Mouse (Mus musculus) splenic B cell, adult 2 months (primary cell): ENCODE results near the gene Tarsl2.

Source experiments
- DNase-seq: peaks from one replicate; pipeline ENCODE4 v3.0.0-alpha.2; 2011; ENCODE audit warnings: low read depth, low spot score
- H3K27me3 ChIP-seq: 2 replicates; pipeline ENCODE4 v1.6.1; 2012; ENCODE audit warnings: mild to moderate bottlenecking, low read length, moderate library complexity, mixed read lengths; ENCODE audit not compliant: control insufficient read depth, poor library complexity, insufficient read depth, severe bottlenecking
- H3K36me3 ChIP-seq: 2 replicates; pipeline ENCODE4 v1.6.1; 2012; ENCODE audit warnings: mild to moderate bottlenecking, low read length, moderate library complexity, mixed read lengths; ENCODE audit not compliant: control insufficient read depth, poor library complexity, insufficient read depth, severe bottlenecking

Gene Tarsl2

GRCm38 (mm10) chr7:65638170-65638770 is 6.4 kb upstream of the Tarsl2 start:
- Histone ChIP-seq H3K36me3 (no peaks in the 10 kb centered on the region), H3K27me3 (no peaks in the 10 kb centered on the region)
- DNase-seq, result no peak

- no peak for DNase-seq
- no peaks in the 10 kb centered on the region for H3K27me3 ChIP-seq
These were observed 4.8 kb upstream of the Tarsl2 start for GRCm38 (mm10) chr7:65639821-65640382.

GRCm38 (mm10) chr7:65640672-65641071 is 4.0 kb upstream of the Tarsl2 start:
- H3K27me3 ChIP-seq, result no peaks in the 10 kb centered on the region
- no peak for DNase-seq

More at GRCm38 (mm10) chr7:65639821-65640382, 4.8 kb upstream of the Tarsl2 start:
- no peaks in the 10 kb centered on the region for H3K36me3 ChIP-seq

GRCm38 (mm10) chr7:65642371-65643304 is 2.1 kb upstream of the Tarsl2 start:
- no peaks in the 10 kb centered on the region for H3K27me3 ChIP-seq
- peak; percentile 35 for DNase-seq
- H3K36me3 ChIP-seq, result no peaks in the 10 kb centered on the region

More at GRCm38 (mm10) chr7:65640672-65641071, 4.0 kb upstream of the Tarsl2 start:
- no peaks in the 10 kb centered on the region for H3K36me3 ChIP-seq

- Histone ChIP-seq H3K27me3 (no peaks in the 10 kb centered on the region), H3K36me3 (no peaks in the 10 kb centered on the region)
- peak; percentile 6 for DNase-seq
These were observed 757 bp upstream of the Tarsl2 start for GRCm38 (mm10) chr7:65643861-65644421.

- DNase-seq, result no peak
- Histone ChIP-seq H3K27me3 (no peaks in the 10 kb centered on the region), H3K36me3 (no peaks in the 10 kb centered on the region)
These were observed 1.3 kb downstream of the Tarsl2 start for GRCm38 (mm10) chr7:65645996-65646395.

GRCm38 (mm10) chr7:65650662-65651061 is 6.0 kb downstream of the Tarsl2 start:
- Histone ChIP-seq H3K36me3 (no peaks in the 10 kb centered on the region; the same call in 1 of the 2 replicates), H3K27me3 (no peaks in the 10 kb centered on the region)
- DNase-seq, result no peak

GRCm38 (mm10) chr7:65657490-65658120 is 12.9 kb downstream of the Tarsl2 start:
- H3K27me3 ChIP-seq, result no peaks in the 10 kb centered on the region
- no peak for DNase-seq

GRCm38 (mm10) chr7:65663225-65663790 is 18.6 kb downstream of the Tarsl2 start:
- H3K36me3 ChIP-seq, result no peaks in the 10 kb centered on the region
- no peak for DNase-seq
- no peaks in the 10 kb centered on the region for H3K27me3 ChIP-seq

More at GRCm38 (mm10) chr7:65657490-65658120, 12.9 kb downstream of the Tarsl2 start:
- no peaks in the 10 kb centered on the region; the same call in 1 of the 2 replicates for H3K36me3 ChIP-seq

- Histone ChIP-seq H3K27me3 (no peaks in the 10 kb centered on the region), H3K36me3 (no peaks in the 10 kb centered on the region)
- no peak for DNase-seq
These were observed 19.2 kb downstream of the Tarsl2 start for GRCm38 (mm10) chr7:65663886-65664285.

- Histone ChIP-seq H3K27me3 (no peaks in the 10 kb centered on the region), H3K36me3 (no peaks in the 10 kb centered on the region)
- DNase-seq, result no peak
These were observed 22.8 kb downstream of the Tarsl2 start for GRCm38 (mm10) chr7:65667491-65667890.

GRCm38 (mm10) chr7:65678050-65678449 is 33.4 kb downstream of the Tarsl2 start:
- Histone ChIP-seq H3K27me3 (no peaks in the 10 kb centered on the region), H3K36me3 (peaks cover 2% of the 10 kb centered on the region; the same call in 1 of the 2 replicates)
- DNase-seq, result no peak

GRCm38 (mm10) chr7:65678900-65679595 is 34.4 kb downstream of the Tarsl2 start:
- Histone ChIP-seq H3K36me3 (peaks cover 2% of the 10 kb centered on the region; the same call in 1 of the 2 replicates), H3K27me3 (no peaks in the 10 kb centered on the region)
- DNase-seq, result no peak
